Mouse (Mus musculus) kidney, postnatal 0 days (tissue): ENCODE data around the gene Slc52a3. TPM values are rescaled to one million over a fixed set of nuclear protein-coding genes. Genes with fewer than 3 reads are reported as not detected.

ENCODE experiments used
- ATAC-seq: fragments of 200-750 bp; cut with Nextera tagmentation; replicated peaks from 2 replicates; pipeline ENCODE4 v1.8.0; 2017; ENCODE audit warnings: low read depth, moderate number of reproducible peaks, moderate TSS enrichment, moderate library complexity; ENCODE audit not compliant: low FRiP score
- DNase-seq: peaks from one replicate; pipeline ENCODE4 v3.0.0-alpha.2; 2016; ENCODE audit warnings: low spot score
- H3K27ac ChIP-seq: fragments of 300-500 bp; sonication (generic); 2 replicates; pipeline ENCODE4 v1.5.1; 2014; ENCODE audit warnings: mild to moderate bottlenecking
- H3K27me3 ChIP-seq: fragments of 300-500 bp; sonication (generic); 2 replicates; pipeline ENCODE4 v1.6.1; 2014; ENCODE audit warnings: low read length, mixed read lengths; ENCODE audit not compliant: insufficient read depth
- H3K36me3 ChIP-seq: fragments of 300-500 bp; sonication (generic); 2 replicates; pipeline ENCODE4 v1.6.1; 2014; ENCODE audit warnings: low read length, mixed read lengths; ENCODE audit not compliant: insufficient read depth
- H3K4me1 ChIP-seq: fragments of 300-500 bp; sonication (generic); replicated peaks from 2 replicates; pipeline ENCODE4 v1.6.1; 2014; ENCODE audit warnings: antibody characterized with exemption, low read length, mixed read lengths; ENCODE audit not compliant: insufficient read depth
- H3K4me2 ChIP-seq: fragments of 300-500 bp; sonication (generic); 2 replicates; pipeline ENCODE4 v1.6.1; 2014; ENCODE audit warnings: mild to moderate bottlenecking, low read length, moderate library complexity, mixed read lengths
- H3K4me3 ChIP-seq: fragments of 300-500 bp; sonication (generic); replicated peaks from 2 replicates; pipeline ENCODE4 v1.5.1; 2014; ENCODE audit warnings: low read depth, low read length
- H3K9ac ChIP-seq: fragments of 300-500 bp; sonication (generic); 2 replicates; pipeline ENCODE4 v1.6.1; 2014; ENCODE audit warnings: low read depth, low read length
- H3K9me3 ChIP-seq: fragments of 300-500 bp; sonication (generic); replicated peaks from 2 replicates; pipeline ENCODE4 v1.6.1; 2016; ENCODE audit warnings: low read length, inconsistent platforms, mixed read lengths
- CTCF ChIP-seq: IDR thresholded peaks from 2 replicates; pipeline ENCODE4 v1.5.1; 2016; ENCODE audit warnings: antibody characterized with exemption, low read depth, mild to moderate bottlenecking, moderate library complexity
- WGBS: fragments of 180-500 bp; shearing (Covaris S2); extraction: QIAGEN DNeasy Blood & Tissue Kit; methylation state at CpG from one replicate; pipeline ENCODE4 v1.1.7; 2014; 5-methylcytosine and 5-hydroxymethylcytosine counted together
- polyA plus RNA-seq: library from polyadenylated mRNA; unstranded; fragments of >200 nt; fragmentation: Nextera tagmentation; extraction: Ambion mirVana; gene quantifications from 2 replicates; pipeline ENCODE4 v1.2.1, GENCODE M21; 2015

Gene Slc52a3
- polyA plus RNA-seq, 1 experiment from 2014 or later: 24.5 TPM

DNA sequence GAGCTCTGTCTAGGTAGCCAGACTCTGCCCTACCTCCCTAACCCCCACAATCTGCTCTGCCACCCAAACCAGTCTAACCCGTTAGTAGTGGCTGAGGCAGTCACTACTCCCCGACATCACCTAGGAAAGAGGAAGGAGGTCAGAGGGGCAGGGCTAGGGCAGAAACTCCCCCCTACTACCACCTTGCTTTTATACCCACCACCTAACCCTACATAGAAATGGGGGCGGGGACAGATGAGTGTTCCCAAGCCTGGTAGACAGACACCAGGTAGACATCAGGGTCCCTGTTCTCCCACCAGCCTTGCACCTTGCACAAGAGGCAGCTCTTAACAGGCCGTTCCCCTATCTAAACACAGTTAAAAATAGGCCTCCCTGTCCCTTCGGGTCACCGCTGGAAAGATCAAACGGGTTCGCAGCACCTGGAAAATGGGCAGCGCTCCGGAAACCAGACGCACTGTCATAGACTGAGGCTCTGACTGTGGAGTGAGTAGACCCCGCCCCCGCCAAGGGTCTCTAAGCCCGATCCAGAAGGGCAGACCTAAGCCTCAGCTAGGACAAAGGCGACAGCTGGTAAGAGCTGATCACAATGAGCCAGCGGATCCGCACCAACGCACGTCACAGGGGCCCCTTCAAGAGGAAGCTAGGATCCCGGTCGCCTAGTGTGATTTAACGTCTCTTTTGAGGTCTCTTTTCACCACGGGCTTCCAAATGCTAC is 23.3 kb upstream of the Slc52a3 start:
- no peak for DNase-seq
- peak overlapping the region; percentile 54 for H3K4me2 ChIP-seq
- H3K9me3 ChIP-seq: no peaks in the 10 kb centered on the region
- H3K9ac ChIP-seq: peak overlapping the region; percentile 55
- no peaks in the 10 kb centered on the region for H3K27me3 ChIP-seq
- peaks cover 52% of the 10 kb centered on the region for H3K4me1 ChIP-seq
- H3K4me3 ChIP-seq: peak overlapping the region; percentile 26
- H3K27ac ChIP-seq: peak overlapping the region; percentile 77
- 0 out of 2 replicates have a peak, but pooled peaks have one; percentile 13 for ATAC-seq
- WGBS: 25% methylated on average over 23 of the region's 23 CpGs
- 0 out of 2 replicates have a peak, but pooled peaks cover 4% of the 10 kb centered on the region for H3K36me3 ChIP-seq
- TF ChIP-seq CTCF: no peak

DNA sequence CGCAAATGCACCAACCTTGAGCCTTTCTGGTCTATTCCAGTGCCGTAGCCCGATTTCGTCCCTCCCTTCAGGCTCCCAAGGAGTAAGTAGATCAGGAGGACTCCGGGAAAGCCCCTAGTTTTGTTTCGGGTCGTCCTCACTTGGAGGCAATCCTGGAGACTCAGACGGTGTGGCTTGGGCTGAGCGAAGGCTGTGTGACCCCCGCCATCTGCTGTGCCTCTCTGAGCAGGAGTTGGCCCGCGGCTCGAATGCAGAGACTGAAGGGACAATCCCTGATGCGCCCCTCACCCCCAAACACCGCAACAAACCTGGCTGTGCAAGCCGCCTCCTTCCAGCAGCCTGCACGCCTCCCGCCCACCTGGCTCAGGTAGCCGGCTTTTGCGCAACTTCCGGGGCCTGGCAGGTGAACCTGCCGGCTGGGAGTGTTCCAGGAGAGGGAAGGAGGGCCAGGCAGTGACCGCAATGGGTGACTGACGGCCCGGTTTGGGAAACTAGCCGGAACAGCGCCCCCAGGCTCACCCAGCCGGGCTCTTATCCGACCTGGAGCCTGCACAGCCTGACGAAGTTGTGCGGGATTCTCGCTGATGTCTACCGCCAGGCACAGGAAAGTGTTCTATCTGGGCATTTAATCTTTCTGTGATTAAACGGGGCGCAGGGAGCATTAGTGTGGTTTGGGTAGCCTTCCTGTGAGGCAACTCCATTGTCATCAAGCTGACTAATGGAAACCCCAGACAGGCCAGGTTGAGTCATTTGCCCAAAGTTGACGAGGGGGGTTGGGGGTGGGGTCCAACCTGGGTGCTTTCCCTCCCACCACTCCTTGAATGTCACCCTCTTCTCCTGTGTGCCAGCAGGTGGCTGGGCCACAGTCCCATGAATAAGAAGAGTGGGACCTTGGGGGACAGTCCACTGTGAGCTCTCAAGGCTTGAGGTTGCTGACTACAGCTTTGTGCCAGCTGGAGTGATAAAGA is 22.4 kb upstream of the Slc52a3 start:
- peak; percentile 36; the same call in 1 of the 2 replicates for TF ChIP-seq CTCF
- 0 out of 2 replicates have a peak, but pooled peaks cover 4% of the 10 kb centered on the region for H3K36me3 ChIP-seq
- WGBS: 19% methylated on average over 36 of the region's 36 CpGs
- peak overlapping the region; percentile 55 for H3K9ac ChIP-seq
- H3K27ac ChIP-seq: peak overlapping the region; percentile 77
- H3K4me2 ChIP-seq: peak overlapping the region; percentile 54
- peaks cover 53% of the 10 kb centered on the region for H3K4me1 ChIP-seq
- peak overlapping the region; percentile 26 for H3K4me3 ChIP-seq
- DNase-seq (peak; percentile 62), ATAC-seq (no peak; the same call in 1 of the 2 replicates)
- H3K27me3 ChIP-seq: no peaks in the 10 kb centered on the region
- no peaks in the 10 kb centered on the region for H3K9me3 ChIP-seq

DNA sequence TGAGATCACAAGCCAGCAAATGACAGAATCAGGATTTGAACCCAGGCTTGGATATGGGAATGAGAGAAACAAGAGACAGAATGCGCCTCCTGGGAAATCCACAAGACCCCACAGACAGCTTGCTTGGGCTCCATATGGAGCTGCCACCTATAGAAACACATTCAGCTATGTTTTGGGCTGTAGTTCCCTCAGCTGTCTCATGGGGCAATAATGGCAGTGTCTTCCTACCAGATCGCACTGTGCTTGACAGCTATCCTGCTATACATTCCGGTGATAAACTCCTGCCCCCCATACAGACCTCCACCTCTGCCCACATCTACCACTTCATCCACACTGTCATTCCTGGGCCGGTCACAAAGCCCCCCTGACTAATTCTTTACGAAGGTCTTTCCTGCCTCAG is 21.0 kb upstream of the Slc52a3 start:
- 86% methylated on average over 5 of the region's 5 CpGs for whole genome bisulfite sequencing
- Histone ChIP-seq H3K27me3 (no peaks in the 10 kb centered on the region), H3K4me1 (peaks cover 51% of the 10 kb centered on the region)

DNA sequence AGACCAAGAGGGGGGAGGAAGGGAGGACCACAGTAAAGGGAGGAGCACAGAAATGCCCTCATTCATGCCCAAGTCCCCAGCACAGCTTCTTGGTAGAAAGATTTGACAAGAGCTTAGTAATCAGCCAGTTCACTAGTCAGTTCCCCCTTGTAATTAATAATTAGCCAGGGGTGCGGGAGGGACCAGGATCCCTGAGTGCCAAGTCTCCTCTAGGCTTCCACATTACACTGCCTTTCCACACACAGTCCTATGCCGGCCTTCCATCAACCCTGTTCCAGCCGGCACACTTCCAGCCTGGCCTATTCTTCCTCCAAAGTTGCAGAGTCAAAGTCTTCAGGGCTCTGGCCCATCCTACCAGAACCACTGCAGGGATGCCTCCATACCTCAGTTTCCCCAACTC is 20.2 kb upstream of the Slc52a3 start:
- Histone ChIP-seq H3K9ac (no peak overlapping the region), H3K36me3 (no peaks in the 10 kb centered on the region), H3K9me3 (no peaks in the 10 kb centered on the region), H3K4me2 (no peak overlapping the region), H3K27me3 (no peaks in the 10 kb centered on the region), H3K27ac (peak overlapping the region; percentile 14), H3K4me1 (peaks cover 46% of the 10 kb centered on the region), H3K4me3 (no peak overlapping the region)
- peak; percentile 9 for ATAC-seq
- DNase-seq: no peak
- TF ChIP-seq CTCF: no peak
- 48% methylated on average over 3 of the region's 3 CpGs for WGBS

More for the DNA sequence above, 21.0 kb upstream of the Slc52a3 start:
- no peak for ATAC-seq
- H3K4me3 ChIP-seq: no peak overlapping the region
- no peak for DNase-seq
- no peak overlapping the region for H3K9ac ChIP-seq
- H3K27ac ChIP-seq: peak overlapping the region; percentile 14; the same call in 1 of the 2 replicates
- peak; percentile 19; the same call in 1 of the 2 replicates for TF ChIP-seq CTCF
- no peaks in the 10 kb centered on the region for H3K9me3 ChIP-seq
- no peaks in the 10 kb centered on the region for H3K36me3 ChIP-seq
- H3K4me2 ChIP-seq: no peak overlapping the region

DNA sequence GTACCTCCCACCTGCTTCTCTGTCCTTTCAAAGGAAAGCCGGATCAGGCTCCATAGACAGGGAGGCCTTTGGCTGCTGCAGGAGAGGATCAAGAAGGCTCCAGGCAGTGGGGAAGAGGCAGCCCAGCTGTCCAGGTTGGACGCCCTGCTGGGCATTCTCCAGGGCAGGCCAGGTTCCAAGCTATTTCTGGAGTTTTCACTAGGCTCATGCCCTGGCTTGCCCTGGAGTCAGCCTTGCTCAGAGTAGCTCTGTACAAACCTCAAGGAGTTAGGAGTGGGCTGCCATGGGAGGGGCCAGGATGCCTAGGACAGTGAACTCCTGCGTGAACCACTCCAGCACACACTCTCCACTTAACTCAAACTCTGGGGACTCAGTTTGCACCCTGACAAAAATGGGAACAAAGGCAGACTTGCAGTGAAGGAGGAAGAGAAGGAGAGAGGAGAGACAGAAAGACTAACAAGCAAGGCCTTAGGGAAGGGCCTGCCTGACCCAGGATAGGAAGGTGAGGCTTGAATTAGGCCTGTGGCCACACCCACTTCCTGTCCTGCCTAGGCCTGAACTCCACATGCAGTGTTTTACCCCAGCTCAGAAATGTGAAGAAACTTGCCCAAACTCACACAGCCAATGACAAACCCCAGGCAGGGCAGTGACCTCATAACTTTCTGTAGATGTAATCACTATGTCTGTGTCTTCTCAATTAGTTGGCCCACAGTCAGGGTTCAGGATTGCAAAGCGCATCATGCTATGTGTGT is 18.4 kb upstream of the Slc52a3 start:
- no peaks in the 10 kb centered on the region for H3K36me3 ChIP-seq
- ATAC-seq (no peak), DNase-seq (no peak)
- no peaks in the 10 kb centered on the region for H3K9me3 ChIP-seq
- TF ChIP-seq CTCF: no peak
- H3K4me3 ChIP-seq: no peak overlapping the region
- no peak overlapping the region for H3K9ac ChIP-seq
- H3K27ac ChIP-seq: no peak overlapping the region; the same call in 1 of the 2 replicates
- no peaks in the 10 kb centered on the region for H3K27me3 ChIP-seq
- peaks cover 36% of the 10 kb centered on the region for H3K4me1 ChIP-seq
- peak overlapping the region; percentile 7; the same call in 1 of the 2 replicates for H3K4me2 ChIP-seq
- WGBS: 69% methylated on average over 4 of the region's 4 CpGs
